7 mouse cellular contexts compared by ENCODE assay signal in genomic region chr1:93679889-93680568, GRCm38 (mm10). TPM values are rescaled to one million over a fixed set of nuclear protein-coding genes. Genes with fewer than 3 reads are reported as not detected.
DNase-seq lines count a peak whose midpoint lies in the region; ATAC-seq lines count a peak whose summit lies in the region.

No protein-coding gene starts in this region.

- no peaks in the 10 kb centered on the region; the same call in 1 of the 2 replicates for H3K9me3 ChIP-seq in kidney, embryonic 16.5 days (ENCODE audit: low read length)

- DNase-seq in thymus, postnatal 0 days (ENCODE audit: low spot score): peak; percentile 9
- no peak for DNase-seq in thymus, postnatal 25 days
- peak; percentile 33 for DNase-seq in gastrocnemius, postnatal 36 days
- peak; percentile 46 to 64 for DNase-seq in urinary bladder, postnatal 36 days (ENCODE audit: low spot score in 2 of 2)
- DNase-seq in cerebellum, postnatal 36 days: no peak
- DNase-seq in spleen, adult 18-20 months: no peak

- intact Hi-C loops in gastrocnemius, postnatal 36 days (cut with DNase I): no loop called here

- H3K9ac ChIP-seq in kidney, embryonic 16.5 days (replicated peaks; ENCODE audit: low read length): no peak overlapping the region

- H3K36me3 ChIP-seq in kidney, embryonic 16.5 days (ENCODE audit: insufficient read depth, low read length): no peaks in the 10 kb centered on the region

- 51% methylated on average over 7 of the region's 7 CpGs for WGBS in kidney, embryonic 16.5 days

- H3K4me1 ChIP-seq in kidney, embryonic 16.5 days (ENCODE audit: insufficient read depth, low read length): peaks cover 4% of the 10 kb centered on the region; the same call in 1 of the 2 replicates

- no peak overlapping the region for H3K4me2 ChIP-seq in kidney, embryonic 16.5 days (replicated peaks; ENCODE audit: low read depth, low read length)

- H3K27ac ChIP-seq in kidney, embryonic 16.5 days (ENCODE audit: low read length): peak overlapping the region; percentile 63; the same call in 1 of the 2 replicates

- ATAC-seq in kidney, embryonic 16.5 days (ENCODE audit: low FRiP score, low TSS enrichment): peak; percentile 78

- H3K4me3 ChIP-seq in kidney, embryonic 16.5 days (ENCODE audit: low read length): no peak overlapping the region

- H3K27me3 ChIP-seq in kidney, embryonic 16.5 days (ENCODE audit: insufficient read depth, low read length): 0 out of 2 replicates have a peak, but pooled peaks cover 3% of the 10 kb centered on the region

RNA-seq across cellular contexts. Expression of gene Bok, which starts 5.4 kb away (rescaled TPM):
- polyA plus RNA-seq in thymus, postnatal 0 days (2015; fragmentation: Nextera tagmentation; extraction: Ambion mirVana): 32.3 and 39.8 TPM in 2 replicates
- total RNA-seq in gastrocnemius, postnatal 36 days (2021): 1 to 10 TPM; 1.2 to 1.8 TPM
- 98.3 and 108 TPM in 2 replicates for polyA plus RNA-seq in kidney, embryonic 16.5 days (2015; fragmentation: Nextera tagmentation; extraction: Ambion mirVana)

RNA-seq across cellular contexts. Expression of gene Stk25, which starts 21.6 kb away (rescaled TPM):
- polyA plus RNA-seq in thymus, postnatal 0 days (2015; fragmentation: Nextera tagmentation; extraction: Ambion mirVana): 79.1 and 82.9 TPM in 2 replicates
- total RNA-seq in gastrocnemius, postnatal 36 days (2021): 10 to 100 TPM; 81.8 to 87.7 TPM
- 205 and 210 TPM in 2 replicates for polyA plus RNA-seq in kidney, embryonic 16.5 days (2015; fragmentation: Nextera tagmentation; extraction: Ambion mirVana)

Comparison
In these comparisons a context has a peak if more than half of its experiments do, and no peak if none do; other contexts are left out.
1. DNase-seq: peak in thymus, postnatal 0 days (single experiment), gastrocnemius, postnatal 36 days (2 of 2) and urinary bladder, postnatal 36 days (2 of 2); none in thymus, postnatal 25 days (single experiment), cerebellum, postnatal 36 days (0 of 2) and spleen, adult 18-20 months (0 of 2).